Mouse (Mus musculus): ENCODE data around the gene Dhx15.
"Not testable (repeated sequence)": the region's sequence is repeated elsewhere in the genome, so short reads cannot be mapped to it uniquely, and the experiment has no call there.

Gene Dhx15

DNA sequence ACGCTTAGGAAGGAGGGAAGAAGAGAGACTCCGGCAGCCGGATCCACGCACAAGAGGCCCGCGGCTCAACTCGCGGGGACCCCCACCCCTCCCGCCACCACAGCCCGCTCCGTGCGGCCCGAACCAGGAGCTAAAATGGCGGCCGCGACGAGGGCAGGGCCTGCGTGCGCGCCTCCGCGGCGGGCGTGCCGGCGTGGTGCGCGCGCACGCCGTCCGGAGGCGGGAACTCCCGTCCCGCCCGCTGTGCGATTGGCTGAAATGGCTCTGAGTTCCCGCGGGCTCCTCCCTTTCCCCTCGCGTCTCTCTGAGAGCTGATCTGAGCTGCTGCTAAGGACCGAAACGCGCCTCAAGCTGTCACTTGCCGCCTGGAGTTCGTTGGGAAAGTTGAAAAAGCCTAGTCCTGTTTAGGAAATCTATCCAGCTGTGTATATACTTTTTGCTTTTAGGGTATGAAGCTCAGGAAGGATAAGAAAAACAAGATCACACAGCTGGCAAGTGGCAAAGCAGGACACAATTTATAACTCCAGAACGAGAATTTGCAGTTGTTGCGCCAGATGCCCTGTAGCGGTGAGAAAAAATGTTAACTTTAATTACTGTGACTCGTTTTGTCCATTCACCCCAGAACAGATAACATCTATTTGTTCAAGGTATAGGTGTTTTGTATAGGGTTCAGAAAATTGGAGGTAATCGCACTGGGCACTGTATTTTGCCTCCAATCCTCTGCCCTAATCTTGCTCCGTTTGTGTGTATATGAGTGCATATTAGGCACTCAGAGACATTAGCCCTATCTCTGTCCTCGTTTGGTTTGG, at the start of gene Dhx15:
Dhx15 (minus strand) TSS at position 144 of the 809 bp plus-strand sequence.
- DNase-seq: peak; percentile 96

DNA sequence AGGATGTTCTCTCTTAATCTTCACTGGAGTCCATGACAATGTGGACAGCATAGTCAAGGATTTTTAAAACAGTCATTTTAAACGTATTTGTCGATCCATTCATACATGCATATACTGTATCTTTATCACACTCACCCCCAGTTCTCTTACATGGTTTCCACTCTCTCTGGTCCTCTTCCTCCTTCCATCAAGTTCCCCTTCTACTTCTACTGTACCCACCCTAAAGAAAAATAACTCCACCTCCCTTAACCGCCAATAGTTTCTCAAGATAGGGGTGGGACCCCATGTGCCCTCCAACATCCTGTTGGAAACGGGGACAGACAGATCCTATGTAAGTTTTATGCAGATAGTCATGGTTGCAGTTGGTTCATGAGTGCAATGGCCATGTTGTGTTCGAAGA, 48.6 kb upstream of the Dhx15 start:
- no peak for DNase-seq

DNA sequence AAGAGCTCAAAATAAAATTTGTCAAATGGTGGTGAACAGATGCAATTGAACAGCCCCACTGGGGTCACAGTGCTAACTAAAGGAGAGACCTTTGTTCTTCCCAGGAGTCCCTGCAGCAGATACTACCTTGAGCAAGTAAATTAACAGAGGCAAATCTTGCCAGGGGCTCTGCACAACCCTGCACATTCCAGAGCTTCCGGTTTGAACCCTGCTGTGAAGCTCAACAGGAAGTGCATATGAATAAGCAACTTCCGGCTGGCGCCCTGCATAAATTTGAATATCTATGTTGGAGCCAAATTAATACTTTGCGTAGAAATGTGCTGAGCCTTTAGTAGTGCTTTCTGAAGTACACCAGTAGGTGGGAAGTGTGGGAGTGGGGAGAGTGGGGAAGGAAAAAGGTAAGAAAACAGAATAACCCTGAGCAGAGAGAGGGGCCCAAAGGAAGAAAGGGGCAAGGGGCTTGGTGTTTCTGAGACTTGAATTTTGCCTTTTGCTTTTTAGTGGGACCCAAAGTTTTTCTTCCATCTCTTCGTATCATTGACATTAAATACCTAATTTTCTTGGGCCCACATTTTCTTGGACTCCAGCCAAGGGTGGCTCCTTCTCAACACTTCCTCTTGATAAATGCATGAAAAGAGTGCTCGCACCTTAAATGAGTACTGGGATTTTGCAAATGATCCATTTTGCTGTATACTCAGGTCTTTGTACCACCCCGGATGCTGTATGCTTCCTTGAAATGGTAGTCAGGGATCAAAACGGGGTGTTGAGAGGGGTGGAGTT, 47.8 kb upstream of the Dhx15 start:
- no peak for DNase-seq

DNA sequence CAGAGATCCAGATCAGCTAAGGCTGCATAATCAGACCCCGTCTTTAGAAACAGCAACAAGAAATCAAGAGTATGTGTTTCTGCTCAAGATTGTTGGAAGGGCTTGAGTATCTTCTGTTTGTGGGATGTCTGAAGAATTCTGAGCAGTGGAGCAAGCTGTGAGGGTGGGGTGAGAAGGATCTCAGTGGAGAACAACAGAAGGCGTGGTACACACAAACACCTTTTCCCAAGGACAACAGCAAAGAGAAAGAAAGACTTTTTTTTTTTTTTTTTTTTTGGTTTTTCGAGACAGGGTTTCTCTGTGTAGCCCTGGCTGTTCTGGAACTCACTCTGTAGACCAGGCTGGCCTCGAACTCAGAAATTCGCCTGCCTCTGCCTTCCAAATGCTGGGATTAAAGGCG, 46.3 kb upstream of the Dhx15 start:
- DNase-seq: not testable (repeated sequence)

DNA sequence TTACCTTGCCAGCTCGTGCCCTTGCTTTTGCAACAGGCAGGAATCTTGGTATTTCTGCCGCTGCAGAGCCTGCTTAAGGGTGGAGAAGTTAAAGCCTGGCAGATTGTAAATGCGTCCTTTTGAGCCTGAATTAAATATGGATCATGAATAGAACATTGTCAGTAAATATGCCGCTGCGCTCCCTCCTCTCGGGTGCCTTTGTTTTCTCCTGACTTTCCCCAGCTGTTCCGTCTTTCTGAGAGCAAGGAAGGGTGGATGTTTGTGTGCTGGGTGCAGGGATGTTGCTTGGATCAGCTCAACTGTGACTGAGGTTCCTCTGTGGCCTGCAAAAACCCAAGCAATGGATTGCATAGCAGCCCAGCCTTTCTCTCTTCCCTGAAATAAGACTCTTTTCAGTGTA, 44.3 kb upstream of the Dhx15 start:
- no peak for DNase-seq

DNA sequence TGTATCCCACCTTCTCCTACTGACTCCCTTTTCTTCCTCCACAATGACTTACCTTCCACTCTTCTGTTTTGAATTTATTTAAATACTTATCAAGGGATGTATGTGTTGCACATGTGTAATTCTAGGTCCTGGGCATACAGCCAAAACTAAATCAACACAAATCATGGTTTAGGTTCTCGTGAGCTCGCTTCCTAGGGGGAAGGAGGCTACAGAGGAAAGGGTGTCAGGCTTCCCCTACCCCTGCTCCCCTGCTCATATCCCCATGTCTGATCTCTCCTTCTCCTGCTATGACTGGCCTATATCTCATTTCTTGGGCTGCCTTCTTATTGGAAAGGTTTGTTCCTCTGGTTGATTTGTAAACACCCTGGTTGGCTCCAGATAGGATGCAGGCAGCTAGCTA, 43.6 kb upstream of the Dhx15 start:
- no peak for DNase-seq

DNA sequence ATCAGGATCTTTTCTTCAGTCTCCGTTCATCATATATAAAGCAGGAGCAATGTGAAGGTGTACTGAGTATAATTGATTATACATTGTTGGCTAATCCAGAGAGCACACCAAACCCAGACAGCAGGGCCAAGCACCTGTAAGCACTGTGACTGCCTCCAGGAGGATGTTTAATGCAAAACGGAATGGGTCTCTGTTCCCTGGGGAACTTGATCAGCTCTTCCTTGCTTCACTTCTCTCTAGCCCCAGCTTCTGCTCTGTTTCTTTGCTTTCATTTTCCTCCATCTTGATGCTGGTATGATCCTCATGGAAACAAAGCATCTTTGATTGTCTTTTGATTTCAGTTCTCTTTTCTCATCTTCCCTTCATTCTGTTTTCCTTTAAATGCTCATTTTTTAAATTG, 42.3 kb upstream of the Dhx15 start:
- DNase-seq: no peak

DNA sequence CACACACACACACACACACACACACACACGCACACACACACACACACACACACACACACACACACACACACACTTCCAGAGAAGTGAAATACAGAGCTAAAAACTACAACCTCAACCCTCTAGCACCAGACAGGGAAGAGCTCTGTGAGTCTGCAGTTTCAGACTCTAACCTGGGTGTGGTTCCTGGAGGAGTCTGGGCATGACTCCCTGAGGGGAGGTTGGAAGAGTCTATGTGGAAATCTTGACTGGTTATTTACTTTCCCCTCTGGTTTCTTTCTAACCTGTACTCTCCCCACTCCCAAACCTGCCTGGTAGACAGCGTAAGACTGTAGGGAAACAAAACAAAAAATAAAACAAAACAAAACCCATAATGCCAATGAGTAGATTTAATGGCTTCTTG, 41.9 kb upstream of the Dhx15 start:
- DNase-seq: no peak

DNA sequence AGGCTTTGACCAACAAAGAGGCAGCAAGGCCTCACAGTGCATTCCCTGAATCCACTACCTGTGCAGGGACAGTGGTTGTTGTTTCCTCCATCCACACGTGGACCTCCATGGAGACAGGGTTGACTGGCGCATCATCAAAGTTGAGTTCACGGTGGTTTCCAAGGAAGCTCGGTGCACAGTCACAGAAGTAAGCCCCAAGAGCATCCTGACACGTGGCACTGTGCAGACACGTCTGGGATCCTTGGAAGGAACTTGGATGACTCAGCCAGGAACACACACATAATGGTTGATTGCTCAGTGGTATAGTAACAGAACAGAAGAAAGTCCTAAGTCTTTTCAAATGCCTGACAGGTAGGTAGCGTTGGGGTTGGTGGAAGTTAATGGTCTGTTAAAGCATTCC, 40.2 kb upstream of the Dhx15 start:
- DNase-seq: no peak

DNA sequence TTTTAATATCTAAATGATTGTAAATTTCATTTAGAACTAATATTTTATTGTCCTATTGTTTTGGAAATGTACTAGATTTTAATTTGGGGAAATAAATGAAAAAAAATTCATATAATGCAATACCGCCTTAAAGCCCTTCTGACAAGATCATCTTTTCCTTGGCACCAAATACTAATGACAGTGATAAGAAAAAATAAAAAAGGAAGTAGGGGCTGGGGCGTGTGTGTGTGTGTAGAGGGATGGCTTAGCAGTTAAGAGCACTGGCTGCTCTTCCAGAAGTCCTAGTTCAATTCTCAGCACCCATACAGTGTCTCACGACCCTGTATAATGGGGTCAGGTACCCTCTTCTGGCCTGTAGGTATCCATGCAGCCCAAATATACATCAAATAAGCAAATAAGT, 36.4 kb upstream of the Dhx15 start:
- DNase-seq: no peak

DNA sequence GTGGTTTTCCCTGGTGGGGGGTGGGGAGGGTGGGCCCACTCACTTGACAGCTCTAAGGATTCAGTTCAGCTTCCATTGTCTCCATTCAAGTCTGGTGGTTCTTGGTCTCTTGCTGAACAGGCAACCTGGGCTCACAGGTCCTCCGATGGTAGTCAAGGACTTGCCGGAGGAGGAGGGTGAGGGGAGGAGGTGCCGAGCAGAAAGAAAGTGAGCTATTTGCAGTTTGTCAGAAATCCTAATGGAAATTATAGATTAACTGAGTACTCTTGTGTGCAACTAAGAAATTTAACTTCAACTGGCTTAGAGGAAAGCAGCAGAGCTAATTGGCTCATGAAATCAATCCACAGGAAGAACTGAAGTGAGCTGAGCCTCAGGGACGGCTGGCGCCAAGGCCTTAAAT, 31.3 kb upstream of the Dhx15 start:
- no peak for DNase-seq

DNA sequence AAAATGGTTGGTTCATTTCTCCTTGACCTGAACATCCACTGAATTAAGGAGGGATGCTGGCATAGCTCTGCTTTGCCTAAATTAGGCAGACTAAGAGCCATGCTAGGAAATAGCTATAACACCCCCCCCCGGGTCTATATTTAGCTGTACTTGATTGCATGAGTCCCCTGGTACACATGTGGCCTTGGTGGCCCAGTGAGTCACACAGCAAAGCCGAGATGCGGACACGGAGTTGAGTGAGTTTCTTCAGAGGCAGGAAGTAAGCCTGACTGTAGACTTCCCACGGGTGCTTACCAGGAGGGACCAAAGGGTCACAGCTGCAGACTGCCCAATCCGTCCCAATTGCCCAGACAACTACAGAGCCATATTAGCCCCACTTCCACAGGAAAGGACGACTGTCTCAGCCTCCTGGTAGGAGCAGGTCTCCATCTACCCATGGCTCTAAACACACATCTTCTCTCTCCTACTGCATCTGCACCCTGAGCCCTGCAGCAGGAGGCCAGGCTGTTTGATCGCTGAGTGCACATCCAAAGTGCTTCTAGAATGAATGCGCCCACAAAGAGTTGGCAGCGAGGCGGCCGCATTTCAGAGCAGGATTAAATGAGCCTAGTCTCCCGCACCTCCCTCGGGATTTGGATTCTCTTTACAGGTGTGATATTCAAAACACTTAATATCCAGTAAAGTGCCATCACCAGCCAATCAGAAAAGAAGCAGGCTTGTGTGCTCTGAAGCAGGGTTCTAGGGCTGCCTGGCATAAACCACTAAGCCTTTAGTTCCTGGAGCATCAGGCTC, 29.9 kb upstream of the Dhx15 start:
- DNase-seq: no peak

DNA sequence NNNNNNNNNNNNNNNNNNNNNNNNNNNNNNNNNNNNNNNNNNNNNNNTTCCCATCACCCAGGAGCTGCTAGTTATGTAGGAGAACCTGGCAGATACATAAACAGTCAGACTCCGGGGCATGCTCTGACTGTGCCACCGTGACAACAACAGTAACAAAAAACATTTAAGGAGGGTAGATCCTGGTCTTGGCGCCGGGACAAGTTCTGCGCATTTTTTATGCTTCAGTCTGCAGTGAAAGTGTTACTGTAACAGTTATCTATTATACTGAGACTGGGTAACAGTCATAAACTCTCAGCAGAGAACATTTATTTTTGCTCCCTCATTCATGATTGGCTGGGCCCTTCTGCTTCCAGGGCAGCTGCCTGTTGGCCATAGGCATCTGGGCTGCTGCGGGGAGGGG, 27.9 kb upstream of the Dhx15 start:
- no peak for DNase-seq

DNA sequence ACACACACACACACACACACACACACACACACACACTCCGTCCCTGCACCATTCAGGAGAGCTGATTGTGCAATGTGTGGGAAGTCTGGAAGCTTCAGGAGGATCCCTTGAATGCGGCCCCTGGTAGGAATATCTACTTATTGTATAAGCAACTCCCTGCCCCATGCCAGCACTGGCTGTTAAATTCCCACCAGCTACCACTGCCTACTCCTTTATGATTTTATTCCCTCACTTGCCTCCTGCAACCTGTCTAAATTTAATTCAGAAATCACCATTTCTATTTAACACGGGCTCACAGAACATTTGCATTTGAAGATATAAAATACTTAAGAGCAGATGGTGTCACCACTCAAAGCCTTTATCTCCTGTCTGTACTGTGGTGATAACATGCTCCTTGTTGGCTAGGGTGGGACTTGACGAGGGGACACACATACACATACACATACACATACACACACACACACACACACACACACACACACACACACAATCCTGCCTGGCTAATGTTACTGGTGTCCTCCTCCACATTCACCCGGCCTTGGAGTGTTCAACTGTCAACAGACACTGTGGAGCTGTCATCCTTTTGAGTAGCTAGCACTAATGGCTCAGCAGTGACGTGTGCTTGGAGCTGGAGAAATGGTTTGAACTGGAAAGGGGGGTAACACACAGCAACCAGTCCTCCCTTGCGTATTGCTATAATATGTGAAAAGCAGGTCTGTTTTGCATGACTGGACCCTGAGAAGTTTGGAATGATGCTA, 23.0 kb upstream of the Dhx15 start:
- no peak for DNase-seq

DNA sequence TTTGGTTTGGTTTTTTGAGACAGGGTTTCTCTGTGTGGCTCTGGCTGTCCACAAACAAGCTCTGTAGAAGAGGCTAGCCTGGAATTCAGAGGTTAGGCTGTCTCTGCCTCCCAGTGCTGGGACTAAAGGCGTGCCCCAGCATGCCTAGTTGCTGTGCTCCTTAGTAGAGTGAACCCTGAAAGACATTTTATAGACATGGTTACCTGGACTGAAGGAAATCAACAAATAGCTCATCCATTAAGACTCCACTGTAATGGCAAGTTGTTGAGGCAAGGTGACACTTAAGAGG, 810 bp upstream of the Dhx15 start:
- no peak for DNase-seq

DNA sequence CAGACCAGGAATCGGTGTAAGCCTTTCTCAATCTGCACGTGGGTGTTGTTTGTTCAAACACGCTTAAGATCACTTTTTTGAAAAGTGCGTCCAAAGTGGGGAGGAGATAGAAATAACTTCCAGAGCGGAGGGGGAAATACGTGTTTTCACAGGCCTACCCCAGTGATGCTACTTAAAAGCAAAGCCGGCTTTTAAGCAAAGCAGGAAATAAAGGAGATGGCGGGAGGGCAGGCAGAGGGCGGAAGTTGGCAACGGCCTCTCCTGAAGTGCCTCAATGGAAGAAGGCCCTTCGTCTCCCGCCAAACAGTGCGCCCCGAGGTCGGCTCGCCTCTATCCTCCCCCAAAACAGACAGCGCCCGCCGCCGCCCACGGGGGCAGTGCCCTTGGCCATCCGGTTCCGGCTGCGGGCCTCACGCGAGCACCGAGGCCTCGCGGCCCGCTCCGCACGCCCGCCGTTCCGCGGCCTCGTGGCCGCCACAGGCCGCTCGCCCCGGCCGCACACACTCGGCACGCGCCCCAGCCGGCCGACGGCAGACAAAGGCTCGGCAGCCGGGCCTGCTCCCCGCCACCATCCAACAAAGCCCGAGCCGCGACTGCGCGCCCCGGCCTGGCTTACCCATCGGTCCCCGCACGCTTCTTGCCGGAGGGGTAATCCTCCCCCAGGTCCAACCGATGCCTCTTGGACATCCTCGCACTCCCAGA, 499 bp downstream of the Dhx15 start:
- peak; percentile 67 for DNase-seq

DNA sequence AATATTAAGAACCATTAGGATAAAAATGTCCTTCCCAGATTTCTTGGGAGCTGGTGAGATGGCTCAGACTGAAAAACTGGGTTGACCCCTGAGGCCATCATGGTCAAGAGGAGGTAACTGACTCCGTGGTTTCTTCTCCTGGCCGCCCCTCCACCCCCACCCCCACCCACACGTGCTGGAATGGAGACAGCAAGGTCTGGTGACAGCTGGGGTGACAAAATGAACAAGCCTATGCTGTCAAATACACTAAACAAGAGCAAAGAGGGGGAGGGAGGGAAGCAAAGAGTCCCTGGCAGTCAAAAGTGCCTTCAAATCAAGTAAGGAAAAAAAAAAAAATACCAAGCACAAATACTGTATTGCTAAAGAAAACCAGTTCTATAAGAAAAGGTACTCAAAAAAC, 2.1 kb downstream of the Dhx15 start:
- DNase-seq: no peak

DNA sequence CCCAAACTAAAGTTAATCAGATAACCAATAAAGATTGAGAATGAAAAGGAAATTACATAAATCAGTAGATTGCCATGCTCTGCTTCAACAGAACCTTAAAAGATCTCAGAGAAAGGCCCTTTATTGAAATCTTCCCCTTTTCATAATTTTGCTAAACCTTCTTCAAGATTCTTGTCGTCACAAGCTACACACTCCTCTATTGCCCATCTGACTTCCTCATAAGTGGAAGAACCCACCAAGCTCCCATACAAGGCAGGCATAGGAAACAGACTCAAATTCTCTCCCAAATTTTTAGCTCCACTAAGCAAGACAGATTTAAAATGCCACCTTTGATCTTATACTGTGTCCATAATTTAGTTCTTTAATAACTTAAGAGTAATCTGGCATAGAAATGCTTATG, 13.0 kb downstream of the Dhx15 start:
- no peak for DNase-seq

DNA sequence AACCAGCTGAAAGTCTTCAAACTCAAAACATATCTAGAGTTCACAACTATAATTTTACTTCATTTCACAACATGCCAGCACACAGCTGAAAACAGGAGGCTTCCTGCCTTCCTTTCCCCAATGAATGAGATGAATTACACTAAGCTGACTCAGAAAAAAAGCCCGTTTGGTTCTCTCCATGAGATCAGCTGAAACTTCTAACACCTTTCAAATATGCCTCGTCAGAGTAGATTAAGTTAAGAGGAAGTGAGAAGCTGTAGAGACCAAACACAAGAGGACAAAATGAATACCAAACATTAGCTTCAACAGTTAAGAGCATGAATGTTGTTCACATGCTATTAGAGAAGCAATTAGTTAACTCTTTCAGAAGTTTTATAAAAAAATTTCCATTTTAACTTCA, 21.8 kb downstream of the Dhx15 start:
- no peak for DNase-seq

DNA sequence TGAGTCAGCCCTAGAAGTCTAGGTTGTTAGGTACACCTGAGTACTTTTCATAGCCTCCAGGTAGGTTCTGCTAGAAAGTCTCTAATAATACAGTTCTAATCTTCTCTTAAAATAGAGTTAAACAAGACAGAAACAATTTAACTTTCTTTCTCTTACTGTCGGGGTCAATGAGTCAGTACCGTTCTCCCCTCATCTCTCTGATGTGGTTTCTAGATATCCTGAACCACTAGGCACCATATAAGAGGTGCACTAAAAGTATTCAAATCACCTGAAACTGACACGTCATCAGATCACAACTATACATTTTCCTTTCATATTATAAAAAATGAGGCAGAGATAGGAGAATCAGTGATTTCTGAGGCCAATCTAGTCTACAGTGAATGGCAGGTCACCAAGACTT, 41.2 kb downstream of the Dhx15 start:
- DNase-seq: no peak

DNA sequence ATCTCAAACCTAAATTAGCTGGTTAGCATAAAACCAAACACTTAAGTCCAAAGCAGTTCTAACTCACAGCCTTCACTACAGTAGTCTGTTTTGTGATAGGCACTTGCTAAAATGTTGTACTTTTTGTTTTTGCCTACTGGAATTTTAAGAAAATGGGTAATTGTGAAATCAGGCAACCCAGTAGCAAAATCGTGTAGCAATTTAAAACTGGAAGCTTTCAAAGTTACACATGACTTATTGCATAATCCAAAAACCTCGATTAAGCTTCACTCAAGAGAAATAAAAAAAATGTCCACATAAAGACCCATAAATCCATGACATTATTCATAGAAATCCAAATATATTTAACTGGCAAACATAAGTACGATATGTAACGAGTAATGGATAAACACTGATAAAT, 43.2 kb downstream of the Dhx15 start:
- no peak for DNase-seq

DNA sequence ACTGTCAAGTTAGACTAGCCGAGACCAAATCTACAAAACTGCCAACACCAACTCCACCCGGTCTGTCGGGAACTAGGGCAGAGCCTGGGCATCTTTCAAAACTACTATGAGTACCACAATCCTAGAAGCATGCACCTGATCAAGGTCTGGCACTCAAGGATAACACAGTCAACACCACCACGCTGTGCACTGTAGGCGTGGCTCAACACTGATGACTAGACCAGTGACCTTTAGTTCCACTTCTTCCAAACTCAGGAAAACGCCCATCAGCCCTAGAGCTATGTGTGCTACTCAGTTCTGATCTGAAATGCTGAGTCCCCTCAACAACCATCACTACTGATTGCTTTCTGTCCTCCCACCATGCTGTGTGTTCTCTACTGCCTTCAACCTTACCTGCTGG, 44.6 kb downstream of the Dhx15 start:
- no peak for DNase-seq

DNA sequence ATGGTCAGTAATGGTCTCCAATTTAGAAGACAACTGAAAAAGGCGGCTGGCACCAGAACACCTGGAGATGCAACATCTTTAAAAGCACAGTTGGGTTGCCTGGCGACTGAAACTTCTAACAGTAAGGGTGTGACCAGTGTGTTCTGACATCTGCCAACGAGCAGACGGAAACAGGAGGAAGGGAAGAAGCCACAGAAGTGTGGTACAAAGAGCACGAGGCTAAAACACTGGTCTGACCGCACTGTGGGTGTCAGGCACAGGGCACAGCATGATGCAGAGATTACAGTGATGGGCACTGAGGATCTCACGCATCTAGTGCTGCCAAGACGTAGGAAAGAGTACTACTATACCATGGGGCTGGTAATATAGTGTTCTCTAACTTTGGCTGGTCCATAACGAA, 48.4 kb downstream of the Dhx15 start:
- DNase-seq: no peak

Measured in retina, postnatal 1 day (tissue).